Mouse (Mus musculus) ovary, postnatal 14 days (tissue): ENCODE results near the gene Exd2.

ENCODE experiments used
- DNase-seq: peaks from one replicate; pipeline ENCODE4 v3.0.0; 2022; ENCODE audit warnings: low spot score

Exd2 gene

DNA sequence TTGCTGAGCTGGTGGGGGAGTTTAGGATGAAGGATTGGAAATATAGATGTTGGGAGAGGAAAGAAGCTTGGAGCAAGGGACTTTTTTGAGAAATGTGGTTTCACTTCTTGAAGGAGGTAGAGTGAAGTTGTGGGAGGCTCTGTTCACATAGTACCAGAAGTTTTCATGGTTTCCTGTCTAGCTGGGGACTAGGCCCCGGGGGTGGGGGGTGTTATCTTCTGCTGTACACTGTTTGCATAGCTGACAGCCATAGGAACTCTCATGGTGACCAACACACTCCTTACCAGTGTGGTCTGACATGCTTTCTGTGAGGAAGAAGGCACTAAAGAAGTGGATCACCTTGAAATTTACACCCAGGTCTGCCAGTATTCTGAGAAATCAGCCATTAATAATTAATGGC is 32.8 kb downstream of the Exd2 start:
- DNase-seq = no peak

DNA sequence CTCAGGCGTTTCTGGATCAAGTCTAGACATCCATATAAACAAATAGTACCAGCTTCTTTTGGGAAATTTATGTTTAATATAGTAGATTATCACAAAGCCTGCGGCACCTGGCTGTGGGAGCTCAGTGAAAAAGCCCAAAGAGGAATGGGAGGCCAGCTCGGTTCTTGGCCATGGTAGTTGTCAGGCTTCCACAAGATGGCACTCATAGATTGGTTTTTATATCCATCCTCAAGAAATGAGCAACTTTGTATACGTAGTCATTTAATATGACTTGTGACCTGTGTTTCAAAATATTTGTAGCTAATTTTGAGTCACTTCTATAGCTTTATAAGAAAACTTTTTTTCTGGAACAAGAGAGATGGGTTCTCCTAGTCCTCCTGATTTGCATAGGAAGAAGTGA is 35.5 kb downstream of the Exd2 start:
- no peak for DNase-seq

DNA sequence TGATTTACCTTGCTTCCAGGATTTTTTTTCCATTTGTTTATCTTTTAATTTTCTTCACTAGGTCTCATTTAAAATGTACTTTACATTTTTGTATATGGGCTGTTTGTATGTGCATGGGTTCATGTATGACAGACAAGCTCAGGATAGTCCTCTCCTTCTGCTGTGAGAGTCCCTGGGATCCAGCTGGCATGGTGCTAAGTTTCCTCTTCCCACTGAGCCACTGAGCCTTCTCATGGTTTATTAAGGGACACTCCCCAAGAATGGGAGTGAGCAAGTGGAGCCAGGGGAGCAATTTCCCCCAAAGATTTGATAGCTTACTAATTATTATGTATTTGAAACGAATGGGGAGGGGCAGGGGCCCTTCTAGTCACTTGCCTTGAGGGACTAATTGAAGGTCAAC is 37.6 kb downstream of the Exd2 start:
- no peak for DNase-seq

DNA sequence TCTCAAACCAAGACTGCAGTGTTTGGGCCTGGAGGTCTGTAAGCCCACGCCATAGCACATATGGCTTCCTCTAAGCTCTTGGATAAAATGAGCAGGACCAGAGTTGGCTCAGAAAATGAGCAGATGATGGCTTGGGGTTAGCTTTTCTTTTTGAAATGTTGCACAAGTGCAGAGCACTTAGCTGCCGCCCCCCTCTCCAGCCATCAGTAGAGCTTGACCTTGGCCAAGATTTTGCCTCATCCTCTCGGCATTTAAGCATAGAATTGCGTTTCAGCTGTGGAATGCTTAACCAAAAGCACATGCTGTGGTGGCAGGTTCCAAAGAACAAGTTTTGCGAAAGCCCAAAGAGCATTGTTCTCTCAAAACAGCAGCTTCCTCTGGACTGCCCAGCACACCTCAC is 41.8 kb downstream of the Exd2 start:
- DNase-seq = no peak

DNA sequence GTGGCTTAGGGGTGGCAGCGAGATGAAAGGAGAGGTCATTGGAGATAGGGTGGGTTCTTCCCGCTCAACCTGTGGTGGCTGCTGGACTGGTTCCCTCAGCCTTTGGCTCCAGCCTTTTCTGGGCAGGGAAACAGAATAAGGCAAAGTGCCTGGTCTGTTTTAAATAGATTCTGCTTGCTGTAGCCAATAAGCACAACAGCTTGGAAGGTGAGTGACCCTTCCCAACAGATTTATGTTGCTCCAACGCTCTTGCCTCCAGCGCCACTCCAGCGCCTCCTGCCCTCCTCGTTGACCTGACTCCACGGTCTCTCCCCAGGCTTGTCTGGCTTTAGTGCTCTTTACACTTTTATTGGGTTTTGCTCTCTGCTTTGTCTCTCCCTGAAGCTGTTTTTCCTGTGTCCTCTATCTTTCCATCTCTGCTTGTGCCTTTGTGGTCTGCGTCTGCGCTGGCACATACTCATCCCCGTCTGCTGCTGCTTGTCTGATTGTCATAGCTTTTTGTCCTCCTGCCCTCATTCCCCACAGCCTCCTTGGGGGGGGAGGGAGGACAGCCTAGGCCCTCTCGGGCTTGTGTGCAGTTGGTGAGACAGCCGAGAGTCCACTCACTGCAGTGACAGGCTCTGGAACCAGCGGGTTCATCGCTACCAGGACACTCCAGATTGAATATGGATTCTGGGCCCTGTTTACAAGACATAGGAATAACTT is 44.3 kb downstream of the Exd2 start:
- DNase-seq = no peak

DNA sequence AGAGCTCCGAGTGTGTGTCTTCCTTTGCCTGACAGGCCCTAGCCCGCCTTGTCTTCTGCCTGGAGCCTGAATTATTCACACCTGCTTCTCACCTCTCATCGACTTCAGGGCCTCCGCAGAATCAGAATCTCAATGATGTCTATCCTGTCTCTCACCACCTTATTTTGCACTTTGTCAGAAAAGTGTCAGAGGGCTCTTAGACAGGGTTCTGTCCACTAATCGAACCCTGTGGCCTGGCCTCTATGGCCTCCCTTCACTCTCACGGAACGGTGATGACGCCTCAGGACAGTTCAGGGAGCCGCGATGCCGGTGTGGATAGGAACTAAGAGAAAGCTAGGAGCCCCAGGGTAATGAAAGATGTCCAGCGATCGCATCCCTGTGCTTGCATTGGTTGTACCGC is 55.1 kb downstream of the Exd2 start, which contains the start of gene Galnt16:
TSS of gene Galnt16 (plus strand) at position 301 of the 400 bp plus-strand sequence.
- DNase-seq = no peak

DNA sequence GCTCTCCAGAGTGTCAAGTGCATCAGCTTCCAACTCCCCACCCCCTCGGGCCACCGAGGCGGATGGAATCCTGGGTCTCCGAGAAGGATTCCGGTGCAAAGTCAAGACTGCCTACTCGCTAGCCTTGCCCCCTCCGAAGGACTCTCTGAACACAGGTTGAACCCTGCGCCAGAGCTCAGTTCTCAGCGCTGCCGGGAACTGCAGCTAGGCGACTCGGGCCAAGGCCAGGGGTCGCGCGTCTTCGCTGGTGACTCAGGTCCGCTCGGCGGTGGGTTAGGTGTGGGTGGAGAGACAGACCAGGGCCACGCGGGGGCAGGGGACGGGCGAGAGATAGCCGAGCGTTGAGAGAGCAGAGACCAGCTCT is 55.5 kb downstream of the Exd2 start:
- DNase-seq = no peak

DNA sequence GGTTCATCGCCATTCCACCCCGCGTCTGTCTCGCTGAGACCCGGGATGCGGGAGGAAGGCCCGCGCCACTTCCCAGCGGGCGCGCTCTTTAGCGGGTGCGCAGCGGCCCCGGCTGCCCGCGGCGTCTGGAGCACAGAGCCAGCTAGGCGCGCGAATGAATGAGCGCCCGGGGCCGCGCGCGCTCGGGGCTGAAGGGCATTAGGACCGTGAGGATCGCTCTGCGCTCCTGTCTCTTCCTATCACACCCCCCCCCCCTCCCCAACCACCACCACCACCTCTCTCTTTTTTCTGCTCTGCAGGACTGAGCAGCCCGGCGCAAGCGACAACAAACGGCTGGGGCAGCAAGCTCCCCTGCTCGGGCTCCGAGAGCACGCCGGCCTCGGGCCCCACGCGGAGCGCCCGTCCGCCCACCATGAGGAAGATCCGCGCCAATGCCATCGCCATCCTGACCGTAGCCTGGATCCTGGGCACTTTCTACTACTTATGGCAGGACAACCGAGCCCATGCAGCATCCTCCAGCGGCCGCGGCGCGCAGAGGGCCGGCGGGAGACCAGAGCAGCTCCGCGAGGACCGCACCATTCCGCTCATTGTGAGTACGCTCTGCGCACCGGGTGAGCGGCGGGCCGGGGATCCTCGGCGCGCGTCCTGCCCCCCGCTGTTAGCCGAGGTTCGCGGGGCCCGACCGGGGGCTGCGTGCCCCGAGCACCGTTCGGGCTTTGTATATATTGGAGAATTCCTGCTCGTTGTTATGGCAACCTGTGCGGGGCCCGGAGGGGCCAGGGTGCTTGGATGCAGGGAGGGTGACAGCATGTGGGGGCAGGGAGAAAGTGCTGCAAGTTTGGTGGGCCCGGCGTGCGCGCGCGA is 56.1 kb downstream of the Exd2 start:
- DNase-seq = no peak

DNA sequence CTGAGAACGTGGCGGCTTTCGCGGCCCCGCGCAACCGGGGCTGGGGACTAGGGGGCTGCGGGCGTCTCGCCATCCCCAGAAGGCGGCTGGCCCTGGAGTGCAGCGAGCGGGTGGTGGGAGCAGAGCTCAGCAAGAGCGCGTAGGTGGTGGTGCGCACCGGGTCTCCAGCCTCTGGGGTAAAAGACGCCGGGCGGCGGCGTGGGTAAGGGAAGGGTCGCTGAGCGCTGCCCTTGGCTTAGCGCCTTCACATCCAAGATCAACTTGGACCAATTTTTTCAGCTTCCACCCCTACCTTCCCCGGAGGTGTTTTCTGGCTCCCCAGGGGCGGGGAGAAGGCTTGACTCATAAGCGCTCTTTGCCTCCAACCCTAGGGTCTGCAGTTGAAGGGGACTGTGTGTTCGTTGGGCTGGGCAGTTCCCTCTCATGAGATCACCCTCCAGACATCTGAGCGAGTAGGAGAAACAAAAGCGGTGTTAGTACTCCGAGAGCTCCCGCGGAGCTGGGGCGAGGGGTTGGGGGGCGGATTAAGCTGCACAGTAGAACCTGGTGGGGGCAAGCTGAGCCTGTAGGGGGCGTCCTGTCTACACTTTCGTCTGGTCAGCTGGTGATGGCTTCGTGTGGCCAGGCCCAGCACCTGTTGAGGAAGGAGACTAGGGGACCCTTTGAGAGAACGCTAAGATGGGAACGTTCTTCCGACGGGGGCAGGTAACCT is 56.9 kb downstream of the Exd2 start:
- no peak for DNase-seq

DNA sequence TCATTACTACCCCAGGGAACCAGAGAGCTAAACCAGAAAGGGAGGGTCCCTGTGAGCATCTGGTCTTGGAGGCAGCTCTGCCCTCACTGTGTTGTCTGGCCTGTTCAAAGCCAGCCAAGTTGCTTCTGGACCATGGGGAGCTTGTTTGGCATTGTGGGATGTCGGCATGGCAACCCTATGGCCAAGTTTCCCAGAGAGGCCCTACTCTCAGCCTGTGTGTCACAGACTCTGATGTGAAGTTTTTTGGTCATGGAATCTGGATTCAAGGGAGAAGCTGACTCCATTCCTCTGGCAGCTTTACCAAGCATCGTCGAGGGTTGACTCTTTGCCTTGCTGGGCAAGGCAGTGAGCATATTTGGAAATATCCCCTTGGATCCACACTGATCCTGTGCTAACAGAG is 59.1 kb downstream of the Exd2 start:
- DNase-seq = no peak

DNA sequence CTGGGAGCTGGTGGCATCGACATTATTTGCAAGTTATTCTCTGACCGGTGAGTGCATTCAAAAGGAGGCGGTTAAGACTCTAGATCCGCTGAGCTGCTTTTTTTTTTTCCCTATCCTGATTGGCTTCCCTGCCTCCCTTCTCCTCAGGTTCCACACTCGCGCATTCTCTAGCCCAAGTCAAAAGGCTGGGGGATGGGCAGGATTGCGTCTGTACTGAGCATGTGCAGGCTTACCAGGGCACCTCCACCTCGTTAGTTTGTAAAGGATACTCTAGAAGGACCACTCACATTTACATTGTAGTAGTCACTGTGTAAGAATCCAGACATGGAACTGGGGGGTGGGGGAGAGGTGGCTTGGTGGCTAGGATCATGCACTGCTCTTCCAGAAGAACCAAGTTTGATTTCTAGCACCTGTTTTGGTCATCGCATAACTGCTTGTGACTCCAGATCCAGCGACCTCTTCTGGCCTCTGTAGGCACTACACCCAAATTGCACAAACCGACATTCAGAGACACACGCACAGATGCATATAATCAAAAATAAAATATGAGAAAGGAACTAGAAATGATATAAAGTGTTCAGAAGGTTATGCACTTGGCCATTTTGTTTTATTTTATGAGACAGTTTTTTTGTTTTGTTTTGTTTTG is 61.5 kb downstream of the Exd2 start:
- no peak for DNase-seq

DNA sequence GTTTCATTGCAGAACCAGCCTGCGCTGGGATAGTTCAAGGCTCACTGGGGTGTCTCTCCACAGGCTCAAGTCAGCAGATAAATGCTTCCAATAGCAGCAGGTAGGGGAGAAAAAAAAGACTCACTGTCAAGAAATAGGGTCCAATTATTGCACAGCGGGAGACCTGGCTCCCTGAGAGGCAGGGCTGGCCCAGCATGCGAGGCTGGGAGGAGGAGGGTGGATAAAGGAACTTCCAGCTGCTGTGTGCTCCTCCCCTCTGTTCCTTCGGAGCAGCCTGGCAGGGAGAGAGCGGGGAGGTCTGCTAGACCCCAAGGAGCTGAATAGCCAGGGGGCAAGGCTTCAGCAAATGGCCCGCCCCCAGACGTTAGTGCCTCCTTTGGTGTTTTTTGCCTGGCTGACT is 62.6 kb downstream of the Exd2 start:
- DNase-seq = no peak

DNA sequence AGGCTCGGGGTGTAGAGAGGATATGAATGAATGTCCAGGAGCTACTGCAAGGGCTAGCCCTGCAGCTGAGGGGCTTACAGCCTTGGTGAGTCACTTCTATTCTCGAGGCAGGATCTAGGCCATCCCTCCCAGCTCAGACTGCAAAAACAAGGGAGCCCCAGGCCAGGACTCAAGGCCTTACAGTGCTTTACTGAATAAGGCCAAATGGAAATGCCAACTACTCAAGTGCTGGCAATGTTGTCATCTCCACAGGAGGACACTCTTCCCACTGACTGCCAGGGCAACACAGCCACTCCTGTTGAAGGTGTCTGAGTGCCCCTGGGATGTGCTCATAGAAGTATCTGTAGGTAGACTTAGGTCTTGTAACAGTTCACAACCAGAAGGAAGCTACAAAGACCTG is 63.6 kb downstream of the Exd2 start:
- DNase-seq = no peak

DNA sequence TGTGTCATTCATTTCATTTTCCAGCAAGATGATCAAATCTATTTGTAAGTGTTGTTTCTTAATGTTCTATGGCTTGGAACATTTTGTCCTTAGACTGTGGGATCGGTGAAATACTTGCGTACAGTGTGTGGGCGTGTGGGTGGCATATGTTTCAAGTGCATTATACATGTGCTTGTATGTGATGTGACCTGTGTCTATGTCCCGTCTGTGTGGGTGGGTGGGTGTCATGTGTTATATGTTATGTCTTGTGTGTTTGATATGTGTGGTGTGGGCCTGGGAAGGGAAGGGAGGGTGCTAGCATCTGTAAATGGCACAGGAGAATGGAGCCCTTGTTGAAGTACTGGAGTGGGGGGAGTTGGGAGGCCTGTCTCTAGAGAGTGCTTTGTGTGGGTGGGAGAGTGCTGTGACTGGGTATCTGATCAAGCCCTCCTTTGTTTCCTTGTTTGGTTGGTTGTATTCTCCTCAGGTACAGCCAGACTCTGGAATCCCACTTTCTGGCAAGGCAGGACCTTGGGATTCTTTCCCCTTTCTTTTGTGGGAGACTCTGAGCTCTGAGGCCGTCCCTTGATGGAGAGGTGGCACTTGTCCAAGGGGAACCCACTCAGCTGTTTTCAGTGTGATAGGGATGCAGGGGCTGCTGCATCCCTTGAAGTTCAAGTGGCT is 65.0 kb downstream of the Exd2 start:
- DNase-seq = no peak

DNA sequence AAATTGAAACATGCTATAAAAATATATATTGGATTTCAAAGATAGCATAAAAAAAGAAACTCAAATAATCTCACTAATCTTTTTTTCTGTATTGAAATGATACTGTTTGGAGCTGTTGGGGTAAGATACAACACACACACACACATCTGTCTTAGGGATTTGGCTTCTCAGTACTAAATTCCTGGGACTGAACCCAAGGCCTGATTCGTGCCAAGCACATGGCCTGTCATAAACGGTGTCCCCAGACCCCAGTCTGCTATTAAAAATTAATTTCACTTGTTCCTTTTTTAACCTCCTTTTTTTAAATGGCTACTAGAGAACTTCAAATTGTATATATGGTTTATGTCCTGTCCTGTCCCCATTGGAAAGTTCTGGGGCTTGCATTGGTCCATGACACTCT is 67.2 kb downstream of the Exd2 start:
- no peak for DNase-seq

DNA sequence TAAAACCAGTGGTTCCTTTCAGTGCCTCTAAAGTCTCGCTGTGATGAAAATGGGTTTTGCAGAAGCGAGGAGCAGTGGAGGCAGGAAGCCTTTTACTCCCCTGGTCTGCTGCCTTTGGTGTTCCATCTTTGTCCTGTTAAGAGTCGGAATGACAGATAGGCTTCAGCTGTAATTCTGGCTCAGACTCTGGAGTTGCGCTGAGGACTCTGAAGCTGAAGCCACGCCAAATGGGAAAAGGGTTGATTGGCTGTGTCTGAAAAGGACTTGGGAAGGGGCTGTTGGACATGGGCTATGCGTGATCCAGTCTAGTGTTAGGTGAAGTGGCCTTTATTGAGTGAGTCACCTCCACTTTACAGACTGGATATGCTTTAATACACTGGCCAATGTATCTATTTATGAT is 67.7 kb downstream of the Exd2 start:
- DNase-seq = no peak

DNA sequence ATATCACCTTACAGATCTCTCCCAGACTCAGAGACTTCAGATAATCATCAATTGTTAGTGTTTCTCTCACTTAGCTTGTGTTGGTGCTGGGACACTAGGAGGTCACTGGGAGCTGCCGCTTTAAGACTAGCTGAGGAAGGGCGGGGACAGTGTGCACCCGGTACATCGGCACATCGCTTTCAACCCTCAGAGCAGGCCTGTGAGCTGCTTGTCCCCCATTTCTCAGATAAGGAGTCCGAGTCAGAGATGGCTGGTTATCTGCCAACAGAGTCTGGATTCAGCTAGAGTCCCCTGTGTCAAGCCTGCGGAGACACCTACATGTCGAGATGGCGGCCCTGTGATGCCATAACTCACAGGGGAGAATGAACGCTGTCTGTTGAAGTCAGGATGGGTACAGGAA is 68.7 kb downstream of the Exd2 start:
- DNase-seq = no peak

DNA sequence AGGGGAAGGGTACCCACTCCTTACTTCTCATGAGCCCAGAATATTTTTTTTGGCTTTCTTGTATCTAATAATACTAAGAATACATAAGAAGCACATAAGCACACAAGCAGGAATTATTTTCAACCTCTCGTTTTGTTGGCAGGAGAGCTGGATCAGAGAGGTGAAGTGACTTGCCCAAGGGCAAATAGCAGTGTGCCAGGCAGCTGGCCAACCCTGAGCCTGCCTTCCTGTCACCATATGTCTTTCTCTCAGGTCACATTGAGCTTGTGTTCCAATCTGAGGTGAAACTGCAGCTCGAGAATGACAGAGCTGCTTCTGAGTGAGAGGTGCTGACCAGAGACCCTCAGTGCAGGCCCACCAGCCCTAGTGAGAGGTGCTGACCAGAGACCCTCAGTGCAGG is 71.0 kb downstream of the Exd2 start:
- no peak for DNase-seq

DNA sequence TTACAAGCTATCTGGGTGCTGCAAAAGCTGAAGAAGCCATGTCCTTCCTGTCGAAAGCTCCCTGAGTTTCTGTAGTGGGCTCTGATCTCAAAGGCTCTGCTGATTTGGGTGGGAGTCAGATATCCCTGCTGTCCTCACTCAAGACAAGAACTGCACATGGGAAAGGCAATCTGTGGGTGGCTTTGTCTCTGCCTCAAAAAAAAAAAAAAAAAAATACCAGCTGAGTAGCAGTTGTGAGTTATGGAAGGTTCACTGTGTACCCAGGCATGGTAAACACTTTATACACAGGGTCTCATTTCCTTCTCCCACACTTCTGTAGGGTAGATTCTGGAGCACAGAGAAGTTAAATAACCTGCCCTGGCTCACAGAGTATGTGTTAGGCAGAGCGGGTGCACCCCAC is 74.4 kb downstream of the Exd2 start:
- DNase-seq = no peak

DNA sequence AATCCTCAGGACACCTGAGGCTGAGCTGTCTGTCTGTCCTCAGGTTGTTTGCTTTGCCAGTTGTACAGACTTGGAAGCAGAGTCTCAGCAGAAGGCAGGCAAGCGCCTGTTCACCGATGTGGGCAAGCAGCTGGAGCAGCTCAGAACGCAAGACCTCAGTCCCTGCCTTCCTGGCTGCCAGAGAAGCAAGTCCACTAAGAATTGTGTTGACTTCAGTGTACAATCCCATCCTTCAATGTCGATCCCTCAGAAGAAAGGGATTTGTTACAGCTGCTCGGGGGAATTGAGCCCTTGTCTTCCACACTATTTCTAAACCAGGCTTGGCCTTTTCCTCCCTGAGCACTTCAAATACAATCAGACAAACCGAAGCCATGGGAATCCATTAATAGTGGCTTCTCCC is 75.4 kb downstream of the Exd2 start:
- DNase-seq = no peak

DNA sequence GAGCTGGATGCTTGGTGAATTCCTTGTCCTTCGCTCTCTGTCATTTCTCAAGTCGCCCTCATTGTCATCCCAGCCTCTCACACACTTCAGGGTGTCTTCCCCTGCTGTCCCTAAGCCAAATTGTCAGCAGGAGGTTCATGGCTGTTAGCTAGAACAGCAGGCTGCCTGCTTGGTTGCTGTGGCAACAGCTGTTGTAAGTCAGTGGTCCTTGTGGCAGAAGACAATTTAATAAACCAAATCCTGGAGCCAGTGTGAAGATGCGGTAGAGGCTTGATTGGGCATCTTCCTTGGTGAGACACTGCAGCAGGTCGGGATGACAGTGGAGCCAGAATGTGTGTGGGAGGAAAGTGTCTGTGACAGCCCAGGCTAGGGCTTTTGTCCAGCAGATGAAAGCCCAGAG is 82.4 kb downstream of the Exd2 start:
- no peak for DNase-seq

DNA sequence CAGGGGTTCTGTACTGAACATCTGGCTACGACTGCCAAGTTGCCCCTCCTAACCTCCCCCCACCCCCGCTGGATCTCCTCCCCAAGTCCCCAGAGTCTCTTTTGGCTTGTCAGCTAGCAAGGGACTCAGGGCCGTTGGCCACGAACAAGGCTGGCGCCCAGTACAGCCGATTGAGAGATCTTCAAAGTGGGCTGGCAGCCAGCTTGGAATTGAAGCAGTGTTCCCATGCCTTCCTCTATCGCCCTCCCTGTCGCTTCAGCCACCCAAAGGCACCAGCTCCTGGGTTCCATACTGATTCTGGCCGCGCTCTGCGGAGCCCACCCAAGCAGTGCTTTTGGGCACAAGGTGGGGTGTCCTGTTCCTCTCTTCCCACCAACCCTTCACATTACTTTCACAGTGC is 86.8 kb downstream of the Exd2 start:
- peak; percentile 25 for DNase-seq
